Mouse (Mus musculus) erythroid progenitor cell, adult 5-6 weeks (primary cell): Measurements from ENCODE around the gene Lmod1. TPM values are rescaled to one million over a fixed set of nuclear protein-coding genes. Genes with fewer than 3 reads are reported as not detected.

Experiments used
- ATAC-seq: replicated peaks from 2 replicates; pipeline ENCODE4 v1.8.0; 2016; ENCODE audit warnings: moderate number of reproducible peaks, mild to moderate bottlenecking, moderate TSS enrichment, inconsistent platforms; ENCODE audit not compliant: poor library complexity, low FRiP score, severe bottlenecking
- total RNA-seq, 2 experiments: library from RNA; stranded (forward) in 1 of 2; stranded (reverse) in 1 of 2; fragments of 150-400 nt in 1 of 2; fragments of 186-747, 209-891 nt in 1 of 2; gene quantifications; 2 replicates each; pipeline versions ENCODE4 v1.2.3 to v1.2.4; 2015 to 2017; ENCODE audit warnings: low replicate concordance in 2 of 2

Lmod1 gene
- total RNA-seq, 2 experiments from 2014 or later: not detected

DNA sequence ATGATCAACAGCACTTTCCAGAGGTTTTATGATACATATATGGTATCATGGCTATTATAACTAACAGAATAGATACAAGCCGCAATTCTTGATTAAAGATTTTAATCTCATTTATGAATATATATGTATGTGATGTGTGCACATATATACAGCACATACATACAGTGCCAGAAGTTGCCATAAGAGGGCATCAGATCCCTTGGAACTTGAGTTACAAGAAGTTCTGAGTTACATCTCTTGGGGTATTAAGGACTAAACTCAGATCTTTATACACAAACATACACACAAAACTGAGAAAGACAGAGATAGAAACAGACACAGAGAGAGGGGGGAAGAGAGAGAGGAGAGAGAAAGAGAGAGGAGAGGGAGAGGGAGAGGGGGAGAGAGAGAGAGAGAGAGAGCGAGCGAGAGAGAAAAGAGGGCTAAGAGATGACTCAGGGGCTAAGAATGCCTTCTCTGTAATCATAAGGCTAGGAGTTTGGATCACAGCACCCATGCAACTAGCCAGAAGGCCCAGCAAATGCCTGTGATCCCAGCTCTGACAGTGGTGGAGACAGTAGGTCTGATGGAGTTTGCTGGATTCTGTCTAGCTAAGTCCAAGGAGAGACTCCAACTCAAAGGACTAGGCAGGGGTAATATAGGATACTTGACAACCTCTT is 77.0 kb downstream of the Lmod1 start:
- ATAC-seq: no peak

DNA sequence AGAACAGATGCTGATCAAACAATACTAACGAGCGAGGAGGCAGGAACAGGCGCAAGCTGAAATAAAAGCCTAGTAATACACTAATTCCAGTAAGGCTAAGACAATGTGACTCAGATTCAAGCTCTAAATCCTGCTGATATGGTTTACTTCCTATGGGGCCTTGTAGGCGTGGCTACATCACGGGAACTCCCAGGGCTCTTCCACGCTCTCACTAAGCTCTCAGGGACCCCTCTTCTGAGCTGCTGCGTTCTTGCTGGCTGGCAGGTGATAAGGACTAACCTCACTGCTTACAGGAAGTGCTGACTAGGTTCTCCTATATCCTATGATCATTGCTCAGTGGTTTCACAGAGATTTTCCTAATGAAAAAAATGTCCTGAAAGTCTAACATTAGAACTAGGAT is 80.7 kb downstream of the Lmod1 start:
- ATAC-seq: no peak

DNA sequence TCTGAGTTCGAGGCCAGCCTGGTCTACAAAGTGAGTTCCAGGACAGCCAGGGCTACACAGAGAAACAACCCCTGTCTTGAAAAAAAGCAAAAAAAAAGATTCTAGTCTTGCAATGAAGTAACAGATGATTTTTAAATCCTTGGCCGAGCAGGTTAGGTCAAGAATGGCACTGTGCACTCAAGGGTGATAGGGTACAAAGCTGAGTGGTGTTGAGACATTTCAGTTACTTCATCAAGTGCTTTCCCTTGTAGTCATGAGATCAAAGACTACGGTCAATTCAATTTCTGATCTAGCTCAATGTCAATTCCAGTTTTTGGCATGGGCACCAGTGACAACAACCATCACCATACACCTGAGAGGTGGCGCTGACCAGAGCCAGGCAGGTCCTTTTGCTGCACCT is 84.4 kb downstream of the Lmod1 start:
- ATAC-seq: no peak

DNA sequence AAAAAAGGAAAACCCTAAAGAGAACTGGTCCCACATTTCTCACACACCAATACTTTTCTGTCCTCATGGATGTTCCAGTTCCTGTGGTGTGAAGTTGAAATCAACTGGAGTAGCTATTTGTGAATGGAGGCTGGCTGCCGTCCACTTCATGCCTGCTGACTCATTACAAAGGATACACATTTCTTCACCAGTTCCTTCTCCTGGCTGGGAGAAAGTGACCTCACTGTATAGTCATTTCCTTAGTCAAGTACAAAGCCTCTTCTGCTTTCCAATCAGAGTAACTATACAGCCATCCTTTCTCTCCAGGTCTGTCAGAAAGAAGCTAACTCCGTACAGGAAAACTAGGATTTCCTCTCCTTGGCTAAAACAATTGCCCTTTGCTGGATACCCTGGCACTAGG is 86.4 kb downstream of the Lmod1 start:
- ATAC-seq: no peak

DNA sequence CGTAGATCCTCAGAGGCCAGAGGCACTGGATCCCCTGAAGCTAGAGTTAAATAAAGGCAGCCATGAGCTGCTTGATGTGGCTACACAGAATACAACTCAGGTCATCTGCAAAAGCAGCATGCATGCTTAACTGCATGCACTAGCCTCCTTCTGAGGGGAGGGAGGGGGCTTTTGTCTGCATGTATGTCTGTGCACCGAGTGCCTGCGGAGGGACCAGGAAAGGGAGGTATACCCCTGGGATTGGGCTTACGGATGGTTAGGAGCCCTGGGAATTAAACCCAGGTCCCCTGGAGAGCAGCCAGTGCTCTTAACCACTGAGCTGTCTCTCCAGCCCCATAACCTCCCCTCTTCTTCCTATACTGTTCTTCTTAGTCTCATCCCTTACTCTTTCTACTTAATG is 87.5 kb downstream of the Lmod1 start:
- no peak for ATAC-seq

DNA sequence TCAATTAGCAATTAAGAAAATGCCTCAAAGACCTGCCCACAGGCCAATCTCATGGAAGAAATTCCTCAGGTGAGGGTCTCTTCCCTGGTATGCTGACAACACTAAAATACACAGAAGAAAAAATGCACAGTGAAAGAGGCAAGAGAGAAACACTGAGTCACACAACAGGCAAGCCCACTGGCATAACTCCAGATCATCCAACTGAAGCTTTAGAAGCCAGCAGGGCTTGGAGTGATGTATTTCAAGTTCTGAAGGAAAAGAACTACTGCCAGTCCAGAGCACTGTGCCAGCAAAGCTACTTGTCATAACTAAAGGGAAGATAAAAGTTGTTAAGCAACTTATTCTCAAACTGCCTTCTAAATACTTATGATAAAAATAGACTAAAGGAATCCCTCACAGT is 89.4 kb downstream of the Lmod1 start:
- ATAC-seq: no peak

Other genes with a start within 250 kb of the Lmod1 start
- not detected in 2 replicates for gene Lgr6, start 219.5 kb upstream of the Lmod1 start, total RNA-seq (2015; ENCODE audit: low replicate concordance)
- not detected in 2 replicates for gene Lgr6, start 219.5 kb upstream of the Lmod1 start, total RNA-seq (2017; ENCODE audit: low replicate concordance)
- 8.3 and 12.2 TPM in 2 replicates for gene Ptpn7, start 192.1 kb upstream of the Lmod1 start, total RNA-seq (2015; ENCODE audit: low replicate concordance)
- gene Ptpn7, start 192.1 kb upstream of the Lmod1 start, total RNA-seq (2017; ENCODE audit: low replicate concordance): 10.8 and 11.9 TPM in 2 replicates
- 19.3 and 21.3 TPM in 2 replicates for gene Arl8a, start 178.0 kb upstream of the Lmod1 start, total RNA-seq (2015; ENCODE audit: low replicate concordance)
- gene Arl8a, start 178.0 kb upstream of the Lmod1 start, total RNA-seq (2017; ENCODE audit: low replicate concordance): 12.3 and 17.8 TPM in 2 replicates
- gene Gpr37l1, start 157.1 kb upstream of the Lmod1 start, total RNA-seq (2015; ENCODE audit: low replicate concordance): not detected in 2 replicates
- gene Gpr37l1, start 157.1 kb upstream of the Lmod1 start, total RNA-seq (2017; ENCODE audit: low replicate concordance): not detected in 2 replicates
- gene Elf3, start 66.2 kb upstream of the Lmod1 start, total RNA-seq (2015; ENCODE audit: low replicate concordance): not detected in 2 replicates
- gene Elf3, start 66.2 kb upstream of the Lmod1 start, total RNA-seq (2017; ENCODE audit: low replicate concordance): not detected in 2 replicates
- gene Rnpep, start 40.7 kb upstream of the Lmod1 start, total RNA-seq (2015; ENCODE audit: low replicate concordance): 15.5 and 15.9 TPM in 2 replicates
- 11.9 and 14.6 TPM in 2 replicates for gene Rnpep, start 40.7 kb upstream of the Lmod1 start, total RNA-seq (2017; ENCODE audit: low replicate concordance)
- 9.7 and 11.3 TPM in 2 replicates for gene Timm17a, start 11.0 kb upstream of the Lmod1 start, total RNA-seq (2015; ENCODE audit: low replicate concordance)
- 1.7 and 14.2 TPM in 2 replicates for gene Timm17a, start 11.0 kb upstream of the Lmod1 start, total RNA-seq (2017; ENCODE audit: low replicate concordance)
- gene Shisa4, start 50.4 kb downstream of the Lmod1 start, total RNA-seq (2015; ENCODE audit: low replicate concordance): not detected in 2 replicates
- not detected in 2 replicates for gene Shisa4, start 50.4 kb downstream of the Lmod1 start, total RNA-seq (2017; ENCODE audit: low replicate concordance)
- 21.0 and 27.0 TPM in 2 replicates for gene Ipo9, start 105.7 kb downstream of the Lmod1 start, total RNA-seq (2015; ENCODE audit: low replicate concordance)
- gene Ipo9, start 105.7 kb downstream of the Lmod1 start, total RNA-seq (2017; ENCODE audit: low replicate concordance): 38.0 and 62.0 TPM in 2 replicates